Mouse (Mus musculus) left cerebral cortex, postnatal 36 days (tissue): ENCODE results near the gene Plekhj1. TPM values are rescaled to one million over a fixed set of nuclear protein-coding genes. Genes with fewer than 3 reads are reported as not detected.
"Not testable (repeated sequence)": the region's sequence is repeated elsewhere in the genome, so short reads cannot be mapped to it uniquely, and the experiment has no call there.

Source experiments
- DNase-seq, 2 experiments: peaks; one replicate each; pipeline ENCODE4 v3.0.0; 2021 to 2022; ENCODE audit warnings: low spot score in 2 of 2, mixed read lengths in 1 of 2
- intact Hi-C: fragments of 180-260 bp; cut with DNase I; formaldehyde crosslinking; loops from one replicate; pipeline ENCODE4 v1.15.1; 2025
- total RNA-seq, 2 experiments: library from RNA; stranded (reverse); gene quantifications; 2 replicates each; pipeline ENCODE4 v1.2.3; 2021

Plekhj1 gene
- total RNA-seq, 2 experiments from 2014 or later, result 53.5 to 63.2 TPM

GRCm38 (mm10) chr10:80827063-80827869, 28.8 kb upstream of the Plekhj1 start:
- DNase-seq, result no peak
- intact Hi-C loops, result loop anchor here (10.0 kb wide), 1 partner anchor 168 kb away; no protein-coding TSS in a partner anchor

- peak; percentile 99 for DNase-seq
- intact Hi-C loops, result loop anchor here (10.0 kb wide), 1 partner anchor 168 kb away; no protein-coding TSS in a partner anchor
These were observed 28.0 kb upstream of the Plekhj1 start, which contains the start of gene Oaz1 for GRCm38 (mm10) chr10:80826151-80827062. Gene Oaz1, plus strand, starts transcription at chr10:80826656.

DNA sequence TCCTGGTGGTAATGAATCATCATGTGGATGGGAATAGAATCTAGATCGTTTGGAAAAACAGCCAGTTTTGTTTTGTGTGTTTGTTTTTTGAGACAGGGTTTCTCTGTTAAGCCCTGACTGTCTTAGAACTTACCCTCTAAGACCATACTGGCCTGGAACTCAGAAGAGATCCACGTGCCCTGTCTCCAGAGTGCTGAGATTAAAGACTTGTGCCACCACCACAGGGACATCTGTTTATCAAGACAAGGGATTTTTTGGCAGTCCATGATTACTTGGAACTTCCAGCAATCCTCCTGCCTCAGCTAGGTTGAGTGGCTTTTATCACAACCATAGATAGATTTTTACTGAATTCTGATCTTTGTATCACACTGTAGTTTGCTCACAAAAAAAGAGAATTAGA, 26.4 kb upstream of the Plekhj1 start:
- no peak for DNase-seq
- intact Hi-C loops, result loop anchor here (10.0 kb wide), 1 partner anchor 170 kb away; no protein-coding TSS in a partner anchor

DNA sequence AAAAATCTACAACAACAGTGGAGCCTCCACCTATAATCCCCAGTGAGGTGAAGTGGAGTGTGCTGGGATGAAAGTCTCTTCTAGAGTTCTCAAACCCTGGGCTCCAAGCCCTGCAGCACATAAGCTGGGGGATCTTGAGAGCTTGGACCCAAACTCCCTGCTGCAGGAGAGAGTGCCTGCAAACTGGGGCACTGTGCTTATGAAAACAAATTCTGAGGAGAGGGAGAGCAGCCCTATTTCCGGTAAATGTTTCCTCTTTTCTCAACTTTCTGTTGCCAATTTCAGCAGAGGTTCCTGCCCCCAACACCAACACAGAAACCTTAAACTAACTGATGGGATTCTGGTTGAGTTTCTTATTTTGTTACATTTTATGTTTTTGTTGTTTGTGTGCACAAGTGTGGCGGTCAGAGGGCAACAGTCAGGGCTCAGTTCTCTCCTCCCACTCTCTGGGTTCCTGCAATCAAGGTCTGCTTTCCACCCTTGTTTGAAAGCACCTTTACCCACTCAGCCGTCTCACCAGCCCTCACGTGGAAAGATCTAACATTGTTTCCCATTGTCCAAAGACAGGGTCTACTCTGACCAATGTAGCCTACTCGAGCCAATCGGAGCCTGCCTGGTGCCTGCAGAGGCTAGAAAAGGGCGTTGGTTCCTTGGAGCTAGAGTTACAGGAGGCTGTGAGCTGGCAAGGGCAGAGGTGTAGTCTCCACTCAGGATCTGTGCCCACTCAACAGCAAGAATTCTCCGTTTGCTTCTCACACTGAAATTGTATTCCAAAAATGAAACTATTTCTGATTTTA, 25.6 kb upstream of the Plekhj1 start:
- intact Hi-C loops, result loop anchor here (10.0 kb wide), 1 partner anchor 171 kb away; no protein-coding TSS in a partner anchor
- no peak for DNase-seq

DNA sequence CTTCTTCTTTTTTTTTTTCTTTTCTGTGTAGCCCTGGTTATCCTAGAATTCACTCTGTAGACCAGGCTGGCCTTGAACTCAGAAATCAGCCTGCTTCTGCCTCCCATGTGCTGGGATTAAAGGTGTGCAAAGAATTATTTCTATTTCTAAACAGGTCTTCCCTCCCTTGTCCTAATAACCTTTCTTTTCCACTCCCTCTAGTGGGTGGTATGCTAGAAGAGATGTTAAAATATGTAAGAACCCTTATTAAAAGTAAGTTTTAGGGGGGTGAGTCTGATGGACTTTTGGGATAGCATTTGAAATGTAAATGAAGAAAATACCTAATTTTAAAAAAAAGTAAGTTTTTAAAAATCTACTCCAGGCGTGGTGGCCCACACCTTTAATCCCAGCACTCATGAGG, 24.9 kb upstream of the Plekhj1 start:
- no peak for DNase-seq
- intact Hi-C loops, result loop anchor here (10.0 kb wide), 1 partner anchor 171 kb away; no protein-coding TSS in a partner anchor

DNA sequence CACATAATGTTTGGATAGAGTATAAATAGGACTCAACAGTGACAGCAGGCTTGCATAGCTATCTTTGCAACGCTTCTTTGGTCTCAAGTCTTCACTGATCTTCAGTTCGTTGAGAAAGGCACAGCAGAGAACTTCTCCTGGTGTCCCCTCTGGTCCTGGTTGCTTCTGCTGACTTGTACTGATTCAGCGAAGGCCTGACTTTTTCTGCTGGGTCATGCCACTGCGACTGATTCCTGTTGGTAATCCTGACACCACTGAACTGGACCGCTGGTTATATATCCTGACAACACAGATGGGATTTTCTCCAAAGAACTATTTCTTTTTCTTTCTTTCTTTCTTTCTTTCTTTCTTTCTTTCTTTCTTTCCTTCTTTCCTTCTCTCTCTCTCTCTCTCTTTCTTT, 24.1 kb upstream of the Plekhj1 start:
- intact Hi-C loops, result loop anchor here (10.0 kb wide), 1 partner anchor 172 kb away; no protein-coding TSS in a partner anchor

DNA sequence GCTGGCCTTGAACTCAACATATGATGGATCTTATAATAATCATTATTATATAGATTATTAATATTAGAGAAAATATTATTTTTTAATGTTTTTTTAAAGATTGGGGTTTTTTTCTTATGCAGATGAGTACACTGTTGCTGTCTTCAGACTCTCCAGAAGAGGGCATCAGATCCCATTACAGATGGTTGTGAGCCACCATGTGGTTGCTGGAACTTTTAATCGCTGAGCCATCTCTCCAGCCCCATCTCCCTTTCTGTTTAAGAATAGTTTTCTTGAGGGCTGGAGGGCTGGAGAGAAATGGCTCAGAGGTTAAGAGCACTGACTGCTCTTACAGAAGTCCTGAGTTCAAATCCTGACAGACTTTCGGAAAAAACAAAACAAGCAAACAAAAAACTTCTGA, 23.6 kb upstream of the Plekhj1 start:
- intact Hi-C loops, result loop anchor here (10.0 kb wide), 1 partner anchor 173 kb away; no protein-coding TSS in a partner anchor

More for the DNA sequence above, 24.1 kb upstream of the Plekhj1 start:
- DNase-seq, result no peak

GRCm38 (mm10) chr10:80819406-80819805, 21.0 kb upstream of the Plekhj1 start:
- DNase-seq, result no peak
- intact Hi-C loops, result loop anchor here (2.0 kb wide), 1 partner anchor 59 kb away; no protein-coding TSS in a partner anchor

More for the DNA sequence above, 23.6 kb upstream of the Plekhj1 start:
- DNase-seq, result no peak

DNA sequence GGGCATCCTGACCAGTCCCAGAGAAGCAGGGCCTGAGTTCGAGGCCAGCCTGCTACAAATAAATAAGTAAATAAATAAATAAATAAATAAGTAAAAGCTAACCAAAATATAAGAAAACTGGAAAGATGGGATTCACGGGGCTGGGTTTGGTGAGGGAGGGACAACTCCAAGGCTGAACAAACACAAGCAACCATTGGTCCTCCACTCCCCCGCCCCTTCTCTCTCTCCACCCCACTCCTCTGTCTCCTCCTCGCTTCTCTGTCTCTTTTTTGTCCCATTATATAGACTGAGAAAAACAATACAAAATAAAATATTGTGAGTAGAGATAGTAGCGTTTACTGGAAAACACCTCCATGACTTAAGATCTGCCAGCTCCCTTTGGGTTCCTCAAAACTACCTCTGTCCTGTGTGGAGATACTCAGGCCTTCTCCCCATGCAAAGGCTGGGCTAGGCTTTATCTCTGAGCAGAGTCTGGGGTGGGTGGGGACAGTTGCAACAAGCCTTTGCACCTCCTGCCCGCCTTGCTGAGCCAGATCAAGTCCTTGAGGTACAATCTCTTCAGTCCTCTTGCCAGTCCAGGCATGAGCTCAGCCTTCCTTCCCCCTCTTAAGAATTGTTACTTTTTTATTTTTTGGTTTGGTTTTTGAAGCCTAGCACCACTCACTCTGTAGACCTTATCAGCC, 20.3 kb upstream of the Plekhj1 start:
- intact Hi-C loops, result loop anchor here (2.0 kb wide), 1 partner anchor 60 kb away; no protein-coding TSS in a partner anchor

GRCm38 (mm10) chr10:80817955-80818354, 19.5 kb upstream of the Plekhj1 start:
- DNase-seq, result not testable (repeated sequence)
- intact Hi-C loops, result loop anchor here (2.0 kb wide), 1 partner anchor 61 kb away; no protein-coding TSS in a partner anchor

More for the DNA sequence above, 20.3 kb upstream of the Plekhj1 start:
- DNase-seq, result no peak

GRCm38 (mm10) chr10:80817164-80817563, 18.7 kb upstream of the Plekhj1 start:
- no peak for DNase-seq
- intact Hi-C loops, result no loop called here

GRCm38 (mm10) chr10:80816303-80816702, 17.9 kb upstream of the Plekhj1 start:
- DNase-seq, intact Hi-C loops: not testable (repeated sequence)

DNA sequence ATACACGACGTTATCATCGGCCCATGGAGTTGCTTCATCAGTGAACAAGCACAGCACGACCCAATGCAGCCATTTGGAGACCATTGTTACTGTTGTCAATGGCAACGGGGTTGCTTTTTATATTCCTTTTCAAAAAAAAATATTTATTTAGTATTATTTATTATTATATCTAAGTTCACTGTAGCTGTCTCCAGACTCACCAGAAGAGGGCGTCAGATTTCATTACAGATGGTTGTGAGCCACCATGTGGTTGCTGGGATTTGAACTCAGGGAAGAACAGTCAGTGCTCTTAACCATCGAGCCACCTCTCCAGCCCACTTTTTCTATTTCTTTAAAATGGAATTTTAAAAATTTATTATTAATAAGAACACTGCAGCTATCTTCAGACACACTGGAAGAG, 16.4 kb upstream of the Plekhj1 start:
- intact Hi-C loops, result no loop called here
- no peak for DNase-seq

DNA sequence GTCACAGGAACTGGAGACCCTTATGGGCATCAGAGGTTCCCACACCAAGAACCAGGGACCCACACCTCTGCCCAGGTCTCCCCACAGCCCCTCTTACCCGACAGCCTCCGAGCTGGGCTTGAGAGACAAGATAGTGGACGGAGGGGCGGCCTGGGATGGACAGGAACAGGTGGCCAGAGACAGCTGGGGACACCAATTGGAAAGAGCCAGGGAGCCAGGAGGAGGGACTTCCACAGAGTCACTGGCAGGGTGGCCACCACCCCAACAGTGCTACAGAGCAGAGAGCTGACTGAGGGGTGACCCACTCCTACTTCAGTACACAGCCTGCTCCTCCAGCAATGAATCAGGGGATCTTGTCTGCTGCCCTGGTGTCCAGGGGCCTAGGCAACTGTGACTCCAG, 14.9 kb upstream of the Plekhj1 start, which contains the start of gene Jsrp1:
TSS of gene Jsrp1 (minus strand) at position 133 of the 400 bp plus-strand sequence.
- intact Hi-C loops, result no loop called here
- DNase-seq, result no peak

- intact Hi-C loops, result no loop called here
- DNase-seq, result no peak
These were observed 14.1 kb upstream of the Plekhj1 start for GRCm38 (mm10) chr10:80812391-80813041.

DNA sequence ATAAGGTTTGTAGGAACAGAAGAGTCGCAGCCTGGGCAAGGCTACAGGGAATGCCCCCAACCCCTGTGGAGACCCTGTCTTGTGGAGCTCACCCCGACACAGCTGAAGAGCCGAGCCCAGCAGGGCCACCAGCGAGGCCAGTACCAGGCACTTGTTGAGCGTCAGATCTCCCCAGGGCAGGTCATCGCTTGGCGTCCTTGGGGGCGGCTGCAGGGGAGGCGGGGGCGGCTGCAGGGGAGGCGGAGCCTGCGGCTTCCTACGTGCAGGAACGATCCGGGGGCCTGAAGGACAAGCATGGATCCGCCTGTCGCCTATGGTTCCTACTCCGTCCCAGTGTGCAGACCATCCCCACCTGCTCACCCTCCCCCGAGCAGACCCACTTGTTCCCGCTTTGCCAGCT, 11.7 kb upstream of the Plekhj1 start:
- intact Hi-C loops, result no loop called here
- no peak for DNase-seq

- DNase-seq, result peak in 1 of 2 experiments; percentile 55
- intact Hi-C loops, result loop anchor here (5.0 kb wide), 1 partner anchor 52 kb away; the partner anchor contains the start of gene Dot1l
These were observed 10.7 kb upstream of the Plekhj1 start for GRCm38 (mm10) chr10:80808985-80809632.
